Mouse (Mus musculus): ENCODE measurements at regions not wholly inside any gene's neighbourhood (a gene's known extent, or its start where the extent isn't known, plus 50 kb on each side); places are given as distances from the start of the nearest gene placed in this dataset.

- no peak for ATAC-seq (ENCODE audit: insufficient number of reproducible peaks, insufficient read depth, low FRiP score, low TSS enrichment)
- H3K27ac ChIP-seq: no peak overlapping the region
- H3K27me3 ChIP-seq: no peaks in the 10 kb centered on the region
- no peaks in the 10 kb centered on the region for H3K36me3 ChIP-seq
- no peak overlapping the region for H3K9ac ChIP-seq
- no peak overlapping the region for H3K4me3 ChIP-seq
- 81% methylated on average over 2 of the region's 2 CpGs for WGBS
- no peak overlapping the region for H3K4me2 ChIP-seq (replicated peaks)
- no peaks in the 10 kb centered on the region for H3K9me3 ChIP-seq
- H3K4me1 ChIP-seq: no peaks in the 10 kb centered on the region
Measured at GRCm38 (mm10) chr12:6046110-6046509, 670.6 kb upstream of the Klhl29 start.

GRCm38 (mm10) chr12:6042326-6042725, 666.8 kb upstream of the Klhl29 start:
- Histone ChIP-seq H3K27me3 (no peaks in the 10 kb centered on the region), H3K4me2 (replicated peaks) (no peak overlapping the region), H3K9me3 (no peaks in the 10 kb centered on the region), H3K36me3 (no peaks in the 10 kb centered on the region), H3K4me1 (no peaks in the 10 kb centered on the region), H3K4me3 (no peak overlapping the region), H3K27ac (no peak overlapping the region), H3K9ac (no peak overlapping the region)
- WGBS: 40% methylated on average over 1 of the region's 1 CpGs
- no peak for ATAC-seq (ENCODE audit: insufficient number of reproducible peaks, insufficient read depth, low FRiP score, low TSS enrichment)

- ATAC-seq (ENCODE audit: insufficient number of reproducible peaks, insufficient read depth, low FRiP score, low TSS enrichment): no peak
- Histone ChIP-seq H3K27me3 (no peaks in the 10 kb centered on the region), H3K4me3 (no peak overlapping the region), H3K27ac (no peak overlapping the region), H3K9ac (no peak overlapping the region), H3K4me2 (replicated peaks) (no peak overlapping the region), H3K9me3 (no peaks in the 10 kb centered on the region), H3K4me1 (no peaks in the 10 kb centered on the region), H3K36me3 (no peaks in the 10 kb centered on the region)
- 77% methylated on average over 3 of the region's 3 CpGs for WGBS
Measured at GRCm38 (mm10) chr12:6024111-6024510, 648.6 kb upstream of the Klhl29 start.

DNA sequence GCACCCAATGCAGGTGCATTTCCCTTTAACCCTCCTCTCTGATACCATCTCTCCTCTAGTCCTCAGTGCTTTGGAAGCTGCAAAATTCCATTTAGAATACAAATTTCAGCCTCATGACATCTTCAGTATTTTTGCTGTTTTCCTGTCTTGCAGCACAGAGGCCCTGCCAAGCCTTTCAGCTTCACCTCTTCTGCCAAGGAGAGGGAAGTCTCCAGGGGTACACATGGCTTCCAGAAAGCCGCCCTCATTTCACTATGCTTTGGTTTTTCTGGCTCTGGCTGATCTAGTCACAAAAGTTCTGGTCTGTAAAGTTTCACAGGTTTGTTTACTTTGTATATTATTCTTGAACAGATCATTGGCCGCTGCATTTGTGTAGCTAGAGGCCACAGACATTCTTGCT, 647.0 kb upstream of the Klhl29 start:
- no peak for ATAC-seq (ENCODE audit: insufficient number of reproducible peaks, insufficient read depth, low FRiP score, low TSS enrichment)
- Histone ChIP-seq H3K27me3 (no peaks in the 10 kb centered on the region), H3K9me3 (no peaks in the 10 kb centered on the region), H3K4me1 (no peaks in the 10 kb centered on the region), H3K4me3 (no peak overlapping the region), H3K9ac (no peak overlapping the region), H3K36me3 (no peaks in the 10 kb centered on the region), H3K27ac (no peak overlapping the region), H3K4me2 (replicated peaks) (no peak overlapping the region)
- 70% methylated on average over 2 of the region's 2 CpGs for WGBS

DNA sequence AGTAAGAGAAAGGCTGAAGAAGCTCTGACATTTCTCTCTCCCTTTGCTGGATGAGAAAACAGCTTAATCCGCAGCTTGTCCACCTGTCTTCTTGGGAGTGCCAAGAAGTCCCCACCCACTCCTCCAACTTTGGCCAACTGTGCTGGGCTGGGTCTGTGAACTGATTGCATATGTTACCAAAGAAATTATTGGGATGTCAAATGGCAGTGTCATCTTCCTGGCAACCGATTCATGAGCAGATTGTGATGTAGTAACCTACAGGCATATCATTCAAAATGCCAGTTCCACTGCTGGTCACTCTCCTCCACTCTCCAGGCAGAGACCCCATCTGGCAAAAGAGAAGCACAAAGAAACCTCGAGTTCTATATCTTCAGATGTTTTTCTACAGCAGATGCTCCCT, 625.5 kb upstream of the Klhl29 start:
- Histone ChIP-seq H3K9me3 (no peaks in the 10 kb centered on the region), H3K4me3 (no peak overlapping the region), H3K27ac (no peak overlapping the region), H3K4me1 (no peaks in the 10 kb centered on the region), H3K9ac (no peak overlapping the region), H3K4me2 (replicated peaks) (no peak overlapping the region), H3K27me3 (no peaks in the 10 kb centered on the region), H3K36me3 (no peaks in the 10 kb centered on the region)
- ATAC-seq (ENCODE audit: insufficient number of reproducible peaks, insufficient read depth, low FRiP score, low TSS enrichment): no peak
- 77% methylated on average over 3 of the region's 3 CpGs for WGBS

- ATAC-seq (ENCODE audit: insufficient number of reproducible peaks, insufficient read depth, low FRiP score, low TSS enrichment): no peak
- no peak overlapping the region for H3K4me3 ChIP-seq
- no peaks in the 10 kb centered on the region for H3K36me3 ChIP-seq
- no peak overlapping the region for H3K4me2 ChIP-seq (replicated peaks)
- H3K9ac ChIP-seq: no peak overlapping the region
- H3K4me1 ChIP-seq: no peaks in the 10 kb centered on the region
- H3K27me3 ChIP-seq: no peaks in the 10 kb centered on the region
- 84% methylated on average over 5 of the region's 5 CpGs for WGBS
- no peak overlapping the region for H3K27ac ChIP-seq
- no peaks in the 10 kb centered on the region for H3K9me3 ChIP-seq
Measured at GRCm38 (mm10) chr12:5997366-5997765, 621.9 kb upstream of the Klhl29 start.

DNA sequence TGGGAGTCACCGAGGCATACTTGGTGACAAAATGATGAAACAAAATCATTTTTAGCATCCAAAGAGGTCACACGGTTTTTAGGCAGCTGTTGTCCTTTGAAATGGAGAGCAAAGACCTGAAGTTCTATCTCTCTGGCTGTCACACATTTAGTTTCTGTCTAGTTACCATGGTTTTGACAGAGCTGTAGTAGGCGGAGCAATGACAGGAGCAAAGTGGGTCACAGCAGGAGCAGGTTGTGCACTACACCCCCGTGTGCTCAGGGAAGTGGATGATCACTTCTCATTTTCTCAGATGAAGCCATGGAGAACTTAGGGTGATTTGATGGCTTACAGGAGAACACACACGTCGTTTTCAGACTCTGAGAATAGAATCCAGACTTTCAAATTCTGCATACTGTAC, 621.2 kb upstream of the Klhl29 start:
- Histone ChIP-seq H3K9me3 (no peaks in the 10 kb centered on the region), H3K4me1 (no peaks in the 10 kb centered on the region), H3K27me3 (no peaks in the 10 kb centered on the region), H3K9ac (no peak overlapping the region), H3K4me3 (no peak overlapping the region), H3K4me2 (replicated peaks) (no peak overlapping the region), H3K27ac (no peak overlapping the region), H3K36me3 (no peaks in the 10 kb centered on the region)
- no peak for ATAC-seq (ENCODE audit: insufficient number of reproducible peaks, insufficient read depth, low FRiP score, low TSS enrichment)
- 67% methylated on average over 6 of the region's 6 CpGs for WGBS

DNA sequence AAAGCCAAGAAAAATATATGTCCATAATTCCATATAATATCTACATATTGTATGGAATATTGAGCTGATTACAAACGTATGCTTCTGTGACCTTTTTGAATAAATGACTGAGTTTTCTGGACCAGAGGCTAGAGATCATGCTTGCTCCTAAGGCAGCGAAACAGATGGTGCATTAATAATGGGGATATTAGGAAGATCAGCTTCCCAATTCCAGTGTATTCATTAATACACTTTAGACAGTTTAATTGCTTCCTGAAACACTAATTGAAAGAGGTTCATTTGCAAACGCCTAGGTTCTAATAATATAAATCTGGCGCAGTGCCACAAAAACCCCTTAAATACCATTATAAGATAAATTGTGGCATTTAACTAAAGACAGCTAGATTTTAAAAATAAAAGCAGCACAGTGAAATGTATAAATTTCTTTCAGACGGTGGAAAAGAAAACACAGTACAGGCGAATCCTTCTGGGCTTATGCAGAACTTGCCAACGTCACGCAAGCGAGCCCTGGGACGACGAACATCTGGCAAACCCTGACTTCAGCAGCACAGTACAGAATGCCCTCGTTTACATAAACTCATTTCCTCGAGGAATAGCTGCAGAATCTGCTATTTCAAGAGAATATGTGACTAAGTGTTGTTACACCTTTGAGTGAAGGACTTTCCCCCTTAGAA, 608.6 kb upstream of the Klhl29 start:
- ATAC-seq (ENCODE audit: insufficient number of reproducible peaks, insufficient read depth, low FRiP score, low TSS enrichment): no peak
- Histone ChIP-seq H3K4me2 (replicated peaks) (no peak overlapping the region), H3K4me1 (peaks cover 6% of the 10 kb centered on the region; the same call in 1 of the 2 replicates), H3K27me3 (no peaks in the 10 kb centered on the region), H3K9ac (no peak overlapping the region), H3K36me3 (no peaks in the 10 kb centered on the region), H3K4me3 (no peak overlapping the region), H3K27ac (no peak overlapping the region), H3K9me3 (no peaks in the 10 kb centered on the region)
- WGBS: 42% methylated on average over 13 of the region's 13 CpGs

GRCm38 (mm10) chr12:5982096-5982495, 606.6 kb upstream of the Klhl29 start:
- H3K4me1 ChIP-seq: peaks cover 6% of the 10 kb centered on the region; the same call in 1 of the 2 replicates
- H3K27me3 ChIP-seq: no peaks in the 10 kb centered on the region
- H3K9ac ChIP-seq: no peak overlapping the region
- no peaks in the 10 kb centered on the region for H3K9me3 ChIP-seq
- H3K4me3 ChIP-seq: no peak overlapping the region
- WGBS: 49% methylated on average over 1 of the region's 1 CpGs
- no peak overlapping the region for H3K4me2 ChIP-seq (replicated peaks)
- no peak overlapping the region for H3K27ac ChIP-seq
- no peaks in the 10 kb centered on the region for H3K36me3 ChIP-seq
- ATAC-seq (ENCODE audit: insufficient number of reproducible peaks, insufficient read depth, low FRiP score, low TSS enrichment): no peak

DNA sequence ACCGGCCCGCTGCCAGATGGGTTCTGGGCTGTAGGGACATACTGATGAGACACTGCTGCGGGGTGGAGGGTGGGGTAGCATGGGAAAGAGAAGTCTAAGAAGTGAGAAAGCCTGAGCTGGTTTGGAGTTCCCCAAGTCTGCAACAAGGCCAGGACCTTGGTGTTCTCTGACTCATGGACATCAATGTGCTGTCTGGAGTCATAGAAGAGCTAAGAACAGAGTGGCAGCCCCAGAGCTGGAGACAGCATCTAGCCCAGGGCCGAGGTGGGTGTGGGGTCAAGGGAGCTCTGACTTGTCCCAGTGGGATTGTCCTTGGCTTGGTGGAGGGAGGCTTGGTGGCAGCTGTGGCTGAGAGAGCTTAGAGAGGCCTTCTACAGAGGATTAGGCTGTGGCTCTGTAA, 600.4 kb upstream of the Klhl29 start:
- Histone ChIP-seq H3K9ac (no peak overlapping the region), H3K4me2 (replicated peaks) (no peak overlapping the region), H3K27ac (no peak overlapping the region), H3K36me3 (no peaks in the 10 kb centered on the region), H3K27me3 (no peaks in the 10 kb centered on the region), H3K9me3 (no peaks in the 10 kb centered on the region), H3K4me1 (no peaks in the 10 kb centered on the region), H3K4me3 (no peak overlapping the region)
- WGBS: 81% methylated on average over 4 of the region's 4 CpGs
- ATAC-seq (ENCODE audit: insufficient number of reproducible peaks, insufficient read depth, low FRiP score, low TSS enrichment): no peak

- no peak for ATAC-seq (ENCODE audit: insufficient number of reproducible peaks, insufficient read depth, low FRiP score, low TSS enrichment)
- 83% methylated on average over 4 of the region's 4 CpGs for WGBS
- H3K4me3 ChIP-seq: no peak overlapping the region
Measured at GRCm38 (mm10) chr12:5969556-5969955, 594.1 kb upstream of the Klhl29 start.

DNA sequence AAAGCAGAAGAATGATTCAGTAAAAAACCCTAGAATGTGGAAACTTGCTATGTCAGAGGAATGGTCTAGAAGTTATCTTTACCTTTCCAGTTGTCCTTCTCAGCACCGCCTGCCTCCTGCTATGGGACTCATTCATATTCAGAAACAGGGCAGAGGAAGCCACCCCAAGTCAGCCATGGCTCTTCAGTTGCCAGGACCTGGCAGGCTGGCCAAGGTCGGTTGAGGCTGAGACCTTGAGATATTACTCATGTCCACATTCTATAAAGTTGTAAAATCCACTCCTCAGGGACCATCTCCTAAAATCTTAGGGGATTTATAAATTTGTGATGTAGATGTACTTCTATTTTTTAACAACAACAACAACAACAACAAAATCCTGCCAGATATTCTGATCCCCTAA, 580.7 kb upstream of the Klhl29 start:
- Histone ChIP-seq H3K36me3 (no peaks in the 10 kb centered on the region), H3K27ac (no peak overlapping the region), H3K4me1 (no peaks in the 10 kb centered on the region), H3K9ac (no peak overlapping the region), H3K4me2 (replicated peaks) (no peak overlapping the region), H3K4me3 (no peak overlapping the region), H3K27me3 (no peaks in the 10 kb centered on the region), H3K9me3 (no peaks in the 10 kb centered on the region)
- WGBS: 67% methylated on average over 2 of the region's 2 CpGs
- no peak for ATAC-seq (ENCODE audit: insufficient number of reproducible peaks, insufficient read depth, low FRiP score, low TSS enrichment)

More at GRCm38 (mm10) chr12:5969556-5969955, 594.1 kb upstream of the Klhl29 start:
- H3K4me2 ChIP-seq (replicated peaks): no peak overlapping the region
- no peaks in the 10 kb centered on the region for H3K9me3 ChIP-seq
- H3K9ac ChIP-seq: no peak overlapping the region
- no peaks in the 10 kb centered on the region for H3K36me3 ChIP-seq
- H3K4me1 ChIP-seq: no peaks in the 10 kb centered on the region
- H3K27ac ChIP-seq: no peak overlapping the region
- no peaks in the 10 kb centered on the region for H3K27me3 ChIP-seq

DNA sequence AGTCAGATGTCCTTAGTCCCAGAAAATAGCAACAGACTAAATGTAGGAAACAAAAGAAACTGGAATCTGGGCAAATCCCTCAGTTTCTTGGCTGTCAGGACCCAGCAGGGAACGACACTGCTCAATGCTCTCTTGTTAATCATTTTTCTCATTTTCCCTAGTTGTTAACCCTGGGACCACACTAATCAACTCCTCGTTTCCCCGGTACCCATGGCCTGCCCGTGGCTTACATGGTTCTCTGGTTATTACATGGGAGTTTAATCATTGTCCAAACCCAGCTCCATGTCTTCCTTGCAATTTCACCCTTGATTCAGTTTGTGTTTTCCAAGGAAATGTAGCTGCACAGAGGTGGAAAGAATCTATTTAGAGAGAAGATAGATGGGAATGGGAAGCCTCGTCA, 580.1 kb upstream of the Klhl29 start:
- 61% methylated on average over 5 of the region's 5 CpGs for WGBS

More for the DNA sequence above, 580.1 kb upstream of the Klhl29 start:
- no peak overlapping the region for H3K9ac ChIP-seq
- H3K27me3 ChIP-seq: no peaks in the 10 kb centered on the region
- no peak overlapping the region for H3K4me2 ChIP-seq (replicated peaks)
- H3K4me3 ChIP-seq: no peak overlapping the region
- H3K36me3 ChIP-seq: no peaks in the 10 kb centered on the region
- no peak overlapping the region for H3K27ac ChIP-seq
- no peaks in the 10 kb centered on the region for H3K4me1 ChIP-seq
- no peak for ATAC-seq (ENCODE audit: insufficient number of reproducible peaks, insufficient read depth, low FRiP score, low TSS enrichment)
- H3K9me3 ChIP-seq: no peaks in the 10 kb centered on the region
